Mouse (Mus musculus) lung, postnatal 0 days (tissue): ENCODE results near the gene Dab2ip. TPM values are rescaled to one million over a fixed set of nuclear protein-coding genes. Genes with fewer than 3 reads are reported as not detected.
A peak's percentile ranks its signal among the peaks of the same experiment; 100 is the strongest.

Source experiments
- ATAC-seq: fragments of 200-750 bp; cut with Nextera tagmentation; 2 replicates; pipeline ENCODE4 v1.8.0; 2017; ENCODE audit warnings: moderate library complexity
- DNase-seq: peaks from one replicate; pipeline ENCODE4 v3.0.0-alpha.2; 2016; ENCODE audit warnings: low spot score
- H3K27ac ChIP-seq: fragments of 300-500 bp; sonication (generic); 2 replicates; pipeline ENCODE4 v1.5.1; 2014; ENCODE audit warnings: antibody characterized with exemption, mild to moderate bottlenecking, low read length, mixed read lengths
- H3K27me3 ChIP-seq: fragments of 300-500 bp; sonication (generic); replicated peaks from 2 replicates; pipeline ENCODE4 v1.6.1; 2014; ENCODE audit warnings: low read length, mixed read lengths; ENCODE audit not compliant: insufficient read depth
- H3K36me3 ChIP-seq: fragments of 300-500 bp; sonication (generic); 2 replicates; pipeline ENCODE4 v1.6.1; 2014; ENCODE audit warnings: low read length, mixed read lengths; ENCODE audit not compliant: insufficient read depth
- H3K4me1 ChIP-seq: fragments of 300-500 bp; sonication (generic); 2 replicates; pipeline ENCODE4 v1.6.1; 2014; ENCODE audit warnings: antibody characterized with exemption, low read depth, low read length, mixed read lengths; ENCODE audit not compliant: insufficient read depth
- H3K4me2 ChIP-seq: fragments of 300-500 bp; sonication (generic); replicated peaks from 2 replicates; pipeline ENCODE4 v1.6.1; 2014; ENCODE audit warnings: low read depth, mild to moderate bottlenecking, low read length, moderate library complexity, mixed read lengths
- H3K4me3 ChIP-seq: fragments of 300-500 bp; sonication (generic); 2 replicates; pipeline ENCODE4 v1.5.1; 2014; ENCODE audit warnings: low read depth, low read length
- H3K9ac ChIP-seq: fragments of 300-500 bp; sonication (generic); replicated peaks from 2 replicates; pipeline ENCODE4 v1.6.1; 2014; ENCODE audit warnings: low read depth, mild to moderate bottlenecking
- H3K9me3 ChIP-seq: fragments of 300-500 bp; sonication (generic); 2 replicates; pipeline ENCODE4 v1.6.1; 2016; ENCODE audit warnings: low read length, mixed read lengths
- CTCF ChIP-seq: IDR thresholded peaks from 2 replicates; pipeline ENCODE4 v1.5.1; 2016; ENCODE audit warnings: antibody characterized with exemption, mild to moderate bottlenecking
- EP300 ChIP-seq: IDR thresholded peaks from 2 replicates; pipeline ENCODE4 v1.6.1; 2016; ENCODE audit warnings: antibody characterized with exemption, mild to moderate bottlenecking, control low read depth
- whole genome bisulfite sequencing: fragments of 180-500 bp; shearing (Covaris S2); extraction: QIAGEN DNeasy Blood & Tissue Kit; methylation state at CpG from one replicate; pipeline ENCODE4 v1.1.7; 2014; 5-methylcytosine and 5-hydroxymethylcytosine counted together
- polyA plus RNA-seq: library from polyadenylated mRNA; unstranded; fragments of >200 nt; fragmentation: Nextera tagmentation; extraction: Ambion mirVana; gene quantifications from 2 replicates; pipeline ENCODE4 v1.2.1, GENCODE M21; 2015

The Dab2ip gene
- polyA plus RNA-seq, 1 experiment from 2014 or later, result 75.8 TPM

DNA sequence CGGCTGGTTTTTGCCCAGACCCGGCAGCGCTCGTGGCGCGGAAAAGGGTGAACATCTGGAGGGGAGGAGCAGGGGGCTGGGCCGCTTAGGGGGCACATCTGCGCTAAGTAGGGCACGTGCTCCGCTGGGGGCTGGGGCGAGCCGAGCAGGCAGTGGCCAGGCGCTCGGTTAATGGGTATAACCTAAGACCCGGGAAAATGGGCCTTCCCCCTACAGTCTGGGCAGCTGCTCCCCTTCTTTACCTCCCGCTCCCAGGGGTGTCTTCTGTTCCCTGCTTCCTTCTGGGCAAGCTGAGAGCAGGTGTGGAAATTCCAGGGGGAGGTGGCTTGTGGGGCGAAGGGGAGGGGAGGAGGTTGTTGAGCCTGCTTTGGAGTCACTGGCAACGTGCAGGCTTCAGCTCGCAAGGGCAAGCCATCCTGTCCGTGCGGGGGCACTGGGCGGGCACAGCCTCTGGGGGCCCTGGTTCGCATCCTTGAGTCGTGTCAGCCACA is 104.0 kb downstream of the Dab2ip start:
- peak overlapping the region; percentile 77 for H3K9ac ChIP-seq
- DNase-seq (peak; percentile 88), ATAC-seq (peak; percentile 59)
- TF ChIP-seq EP300, result no peak
- TF ChIP-seq CTCF, result no peak; the same call in 1 of the 2 replicates
- 5% methylated on average over 17 of the region's 24 CpGs for WGBS
- peaks cover 23% of the 10 kb centered on the region; the same call in 1 of the 2 replicates for H3K4me1 ChIP-seq
- H3K4me3 ChIP-seq, result peak overlapping the region; percentile 73
- H3K4me2 ChIP-seq, result peak overlapping the region; percentile 95
- no peaks in the 10 kb centered on the region for H3K36me3 ChIP-seq
- H3K27ac ChIP-seq, result peak overlapping the region; percentile 85
- no peaks in the 10 kb centered on the region for H3K9me3 ChIP-seq
- H3K27me3 ChIP-seq, result no peaks in the 10 kb centered on the region

DNA sequence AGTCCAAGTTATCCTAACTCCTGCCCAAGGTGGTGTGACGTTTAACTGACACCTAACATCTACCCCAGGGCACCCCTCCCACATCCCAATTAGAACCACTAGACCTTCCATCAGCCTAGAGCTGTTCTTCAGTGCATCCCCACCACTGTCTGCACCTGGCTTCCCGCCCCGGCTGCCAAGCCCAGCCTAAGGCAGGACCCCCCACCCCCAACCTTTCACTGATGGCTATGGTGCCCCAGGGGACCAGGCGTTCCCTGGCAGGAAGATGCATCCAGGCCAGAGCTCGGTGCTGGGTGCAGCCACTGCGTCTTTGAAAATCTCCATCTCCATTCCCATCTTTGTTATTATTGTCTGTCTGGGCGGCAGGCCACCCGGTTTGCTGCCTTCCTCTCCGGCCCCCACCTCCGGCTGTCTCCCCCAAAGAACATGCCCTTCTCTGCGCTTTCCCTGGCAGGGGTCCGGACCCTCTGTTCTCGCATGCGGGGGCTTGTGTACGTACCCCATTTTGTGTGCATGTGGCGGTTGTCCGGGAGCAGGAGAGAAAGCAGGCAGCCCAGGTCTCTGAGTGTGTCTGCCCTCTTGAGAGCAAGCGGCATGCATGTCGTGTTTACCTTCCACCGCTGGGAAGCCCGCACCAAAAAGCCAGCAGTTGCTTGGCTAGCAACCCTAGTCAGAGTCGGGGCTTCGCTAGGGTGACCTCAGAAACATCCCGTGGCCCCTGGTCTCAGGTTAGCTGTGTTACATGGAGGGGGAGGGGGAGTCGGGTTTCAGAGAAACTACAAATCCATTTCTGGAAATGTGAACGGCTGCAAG is 104.9 kb downstream of the Dab2ip start:
- Histone ChIP-seq H3K4me2 (peak overlapping the region; percentile 95), H3K4me1 (peaks cover 23% of the 10 kb centered on the region; the same call in 1 of the 2 replicates), H3K4me3 (peak overlapping the region; percentile 73), H3K36me3 (no peaks in the 10 kb centered on the region), H3K9ac (peak overlapping the region; percentile 77), H3K9me3 (no peaks in the 10 kb centered on the region), H3K27me3 (no peaks in the 10 kb centered on the region), H3K27ac (peak overlapping the region; percentile 85)
- ATAC-seq (no peak), DNase-seq (peak; percentile 59)
- WGBS, result 17% methylated on average over 26 of the region's 26 CpGs
- TF ChIP-seq CTCF (peak; percentile 49), EP300 (no peak)

DNA sequence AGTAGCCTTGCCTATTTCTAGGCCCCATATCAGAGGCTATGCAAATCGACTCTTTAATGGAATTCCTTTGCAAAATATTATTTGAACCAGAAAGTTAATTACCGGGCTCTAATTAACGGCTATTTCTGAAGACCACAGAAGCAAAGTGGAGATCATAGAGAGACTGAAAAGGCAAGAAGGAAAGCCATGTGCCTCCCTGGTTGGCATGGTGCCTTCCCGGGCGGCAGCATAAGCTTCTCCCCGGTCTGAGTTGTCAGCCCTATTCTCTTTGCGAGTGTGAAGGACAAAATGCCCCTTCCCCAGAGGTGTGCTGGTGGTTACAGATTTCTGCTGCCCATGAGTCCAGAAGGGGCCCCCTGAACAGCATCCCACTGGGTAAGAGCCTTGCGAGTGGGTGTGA is 109.7 kb downstream of the Dab2ip start:
- DNase-seq, result no peak
- Histone ChIP-seq H3K27me3 (no peaks in the 10 kb centered on the region), H3K4me3 (no peak overlapping the region), H3K4me1 (peaks cover 54% of the 10 kb centered on the region; the same call in 1 of the 2 replicates), H3K9ac (no peak overlapping the region), H3K27ac (no peak overlapping the region), H3K9me3 (no peaks in the 10 kb centered on the region), H3K4me2 (no peak overlapping the region), H3K36me3 (no peaks in the 10 kb centered on the region)
- 80% methylated on average over 8 of the region's 8 CpGs for WGBS
- no peak for ATAC-seq
- TF ChIP-seq EP300 (no peak), CTCF (no peak)

DNA sequence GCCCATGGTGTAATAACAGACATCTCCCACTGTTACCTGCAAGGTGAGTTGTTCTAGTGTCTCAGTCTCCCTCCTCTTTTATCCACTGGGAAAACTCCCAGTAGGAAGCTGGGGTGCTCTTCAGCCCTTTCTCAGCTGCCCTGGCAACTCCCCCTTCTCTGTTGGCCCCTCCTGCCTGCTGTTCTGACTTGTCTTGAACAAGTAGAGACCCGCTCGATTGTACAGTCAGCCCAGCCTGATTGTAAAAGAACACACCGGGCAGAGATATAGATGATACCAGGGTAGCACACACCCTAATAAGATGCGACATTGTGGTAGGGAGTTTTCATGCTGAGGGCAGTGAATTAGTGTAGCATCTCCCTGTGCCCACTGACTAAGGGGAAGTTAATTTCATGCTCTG is 111.2 kb downstream of the Dab2ip start:
- no peak for DNase-seq
- Histone ChIP-seq H3K27me3 (no peaks in the 10 kb centered on the region), H3K4me2 (no peak overlapping the region), H3K27ac (no peak overlapping the region), H3K9me3 (no peaks in the 10 kb centered on the region), H3K36me3 (no peaks in the 10 kb centered on the region), H3K4me1 (peaks cover 46% of the 10 kb centered on the region), H3K4me3 (no peak overlapping the region), H3K9ac (no peak overlapping the region)
- no peak for ATAC-seq
- WGBS, result 45% methylated on average over 4 of the region's 4 CpGs
- no peak for TF ChIP-seq CTCF
- TF ChIP-seq EP300, result no peak

DNA sequence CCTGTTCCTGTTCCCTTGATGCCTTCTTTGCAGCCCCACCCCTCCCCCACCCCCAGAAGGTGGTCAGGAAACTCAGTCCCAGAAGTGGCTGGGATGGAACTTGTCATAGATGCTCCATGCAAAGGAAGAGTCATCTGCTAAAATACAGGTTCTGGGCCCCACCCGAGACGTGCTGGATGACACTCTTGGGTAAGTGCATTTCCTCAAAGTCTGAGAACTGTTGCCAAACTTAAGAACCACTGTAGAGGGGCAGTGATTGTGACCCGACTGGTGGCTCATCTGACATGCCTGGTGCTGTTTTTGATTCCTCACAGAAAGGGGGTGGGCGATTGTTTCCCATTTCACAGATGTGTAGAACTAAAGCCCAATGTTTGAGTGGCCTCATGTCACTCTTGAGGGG is 111.7 kb downstream of the Dab2ip start:
- Histone ChIP-seq H3K9me3 (no peaks in the 10 kb centered on the region), H3K9ac (no peak overlapping the region), H3K27me3 (no peaks in the 10 kb centered on the region), H3K4me2 (no peak overlapping the region), H3K36me3 (no peaks in the 10 kb centered on the region), H3K4me3 (no peak overlapping the region), H3K4me1 (peaks cover 42% of the 10 kb centered on the region), H3K27ac (peak overlapping the region; percentile 72; the same call in 1 of the 2 replicates)
- TF ChIP-seq EP300, result no peak
- TF ChIP-seq CTCF, result no peak
- ATAC-seq (no peak), DNase-seq (no peak)
- 25% methylated on average over 4 of the region's 4 CpGs for WGBS

DNA sequence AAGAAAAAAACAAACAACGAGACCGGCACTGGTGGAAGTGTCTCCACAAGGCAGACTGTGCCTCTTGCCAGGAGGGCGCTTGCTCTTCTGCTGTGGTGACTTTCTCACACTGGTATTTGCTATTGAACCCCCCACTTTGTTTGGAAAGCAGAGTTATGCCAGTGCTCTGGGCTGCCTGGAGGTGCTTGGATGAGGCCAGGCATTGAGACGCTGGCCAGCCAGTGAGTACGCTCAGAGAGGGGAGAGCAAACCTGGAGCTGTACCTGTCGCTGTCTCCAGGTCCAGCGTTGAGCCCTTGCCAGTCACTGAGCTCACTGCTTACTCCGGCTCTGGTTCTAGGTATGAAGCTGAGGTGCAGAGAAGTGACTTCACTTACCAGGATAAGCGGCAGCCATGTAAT is 112.2 kb downstream of the Dab2ip start:
- no peak for ATAC-seq
- peaks cover 42% of the 10 kb centered on the region for H3K4me1 ChIP-seq
- no peaks in the 10 kb centered on the region for H3K27me3 ChIP-seq
- no peaks in the 10 kb centered on the region for H3K36me3 ChIP-seq
- 46% methylated on average over 9 of the region's 9 CpGs for WGBS
- no peak overlapping the region for H3K4me3 ChIP-seq
- no peak overlapping the region for H3K9ac ChIP-seq
- H3K4me2 ChIP-seq, result no peak overlapping the region
- no peak for TF ChIP-seq CTCF
- no peak for TF ChIP-seq EP300
- DNase-seq, result no peak
- no peaks in the 10 kb centered on the region for H3K9me3 ChIP-seq
- H3K27ac ChIP-seq, result peak overlapping the region; percentile 72
